Mouse (Mus musculus) ovary, adult 2 months (tissue): ENCODE data around the gene Hoxa3. TPM values are rescaled to one million over a fixed set of nuclear protein-coding genes. Genes with fewer than 3 reads are reported as not detected.

Experiments used
- polyA plus RNA-seq: library from polyadenylated mRNA; depleted of rRNA; stranded (reverse); fragments of >200 nt; gene quantifications from 2 replicates; pipeline ENCODE4 v1.2.3, GENCODE M21; 2012; rRNA removed

Gene Hoxa3
- polyA plus RNA-seq, 1 experiment = 12.6 TPM

Other genes starting within 250 kb of the Hoxa3 start
- gene Skap2, start 200.8 kb downstream of the Hoxa3 start, polyA plus RNA-seq = 2.7 and 4.4 TPM in 2 replicates
- 0.35 and 0.45 TPM in 2 replicates for gene Hoxa1, start 55.0 kb downstream of the Hoxa3 start, polyA plus RNA-seq
- 1.7 and 1.8 TPM in 2 replicates for gene Hoxa2, start 48.5 kb downstream of the Hoxa3 start, polyA plus RNA-seq
- gene 5730596B20Rik, start 35.8 kb downstream of the Hoxa3 start, polyA plus RNA-seq = 0.05 TPM in 1 of 2 replicates, not detected in the other
- gene Hoxa4, start 21.6 kb downstream of the Hoxa3 start, polyA plus RNA-seq = 1.6 and 2.2 TPM in 2 replicates
- 17.8 and 22.4 TPM in 2 replicates for gene Hoxa5, start 8.7 kb downstream of the Hoxa3 start, polyA plus RNA-seq
- gene Hoxa6, start 4.6 kb downstream of the Hoxa3 start, polyA plus RNA-seq = 7.2 and 7.6 TPM in 2 replicates
- gene Gm28308, start within 50 bp of the Hoxa3 start, polyA plus RNA-seq = 7.2 and 8.5 TPM in 2 replicates
- 8.0 and 10.8 TPM in 2 replicates for gene Hoxa7, start 8.5 kb upstream of the Hoxa3 start, polyA plus RNA-seq
- 43.7 and 45.9 TPM in 2 replicates for gene Hoxa9, start 17.8 kb upstream of the Hoxa3 start, polyA plus RNA-seq
- 14.6 and 23.1 TPM in 2 replicates for gene Hoxa10, start 27.5 kb upstream of the Hoxa3 start, polyA plus RNA-seq
- 5.8 and 5.9 TPM in 2 replicates for gene Hoxa11, start 32.5 kb upstream of the Hoxa3 start, polyA plus RNA-seq
- not detected in 2 replicates for gene Hoxa13, start 47.5 kb upstream of the Hoxa3 start, polyA plus RNA-seq
- gene Evx1, start 100.2 kb upstream of the Hoxa3 start, polyA plus RNA-seq = 2.6 and 3.1 TPM in 2 replicates